Mouse (Mus musculus): ENCODE results near the gene Wdr75.

Wdr75 gene

GRCm38 (mm10) chr1:45837736-45838135, 42.8 kb downstream of the Wdr75 start:
- DNase-seq (ENCODE audit: low spot score) = peak; percentile 55

GRCm38 (mm10) chr1:45838271-45838670, 43.3 kb downstream of the Wdr75 start:
- DNase-seq (ENCODE audit: low spot score) = no peak

GRCm38 (mm10) chr1:45845466-45845865, 50.5 kb downstream of the Wdr75 start:
- no peak for DNase-seq (ENCODE audit: low spot score)

GRCm38 (mm10) chr1:45858038-45858437, 63.1 kb downstream of the Wdr75 start:
- DNase-seq (ENCODE audit: low spot score) = no peak

- DNase-seq (ENCODE audit: low spot score) = peak; percentile 37
Measured at GRCm38 (mm10) chr1:45860349-45860748, 65.4 kb downstream of the Wdr75 start.

GRCm38 (mm10) chr1:45861162-45861561, 66.2 kb downstream of the Wdr75 start:
- no peak for DNase-seq (ENCODE audit: low spot score)

- DNase-seq (ENCODE audit: low spot score) = no peak
Measured at GRCm38 (mm10) chr1:45863641-45864040, 68.7 kb downstream of the Wdr75 start.

- DNase-seq (ENCODE audit: low spot score) = peak; percentile 15
Measured at GRCm38 (mm10) chr1:45864564-45865014, 69.6 kb downstream of the Wdr75 start.

GRCm38 (mm10) chr1:45865316-45865715, 70.3 kb downstream of the Wdr75 start:
- DNase-seq (ENCODE audit: low spot score) = no peak

GRCm38 (mm10) chr1:45865727-45866126, 70.8 kb downstream of the Wdr75 start:
- no peak for DNase-seq (ENCODE audit: low spot score)

- peak; percentile 42 for DNase-seq (ENCODE audit: low spot score)
Measured at GRCm38 (mm10) chr1:45866288-45867018, 71.5 kb downstream of the Wdr75 start.

GRCm38 (mm10) chr1:45868050-45868449, 73.1 kb downstream of the Wdr75 start:
- no peak for DNase-seq (ENCODE audit: low spot score)

- DNase-seq (ENCODE audit: low spot score) = no peak
Measured at GRCm38 (mm10) chr1:45868479-45869137, 73.6 kb downstream of the Wdr75 start.

All from lung, postnatal 25 days (tissue).